Mouse (Mus musculus) embryonic fibroblast, embryonic 13.5 days (primary cell): ENCODE results near the gene Ptk6. TPM values are rescaled to one million over a fixed set of nuclear protein-coding genes. Genes with fewer than 3 reads are reported as not detected.

Experiments used
- H3K27ac ChIP-seq: 2 replicates; pipeline ENCODE4 v1.5.1; 2012; ENCODE audit warnings: low read length, control low read depth, inconsistent platforms; ENCODE audit not compliant: insufficient read depth
- H3K4me1 ChIP-seq: 2 replicates; pipeline ENCODE4 v1.6.1; 2011; ENCODE audit warnings: low read length; ENCODE audit not compliant: control insufficient read depth, insufficient read depth
- H3K4me3 ChIP-seq: 2 replicates; pipeline ENCODE4 v1.5.1; 2011; ENCODE audit warnings: mild to moderate bottlenecking, control low read depth, low read length; ENCODE audit not compliant: insufficient read depth
- CTCF ChIP-seq: IDR thresholded peaks from 2 replicates; pipeline ENCODE4 v1.5.1; 2011; ENCODE audit warnings: mild to moderate bottlenecking, control low read depth, low read length, moderate library complexity, borderline replicate concordance; ENCODE audit not compliant: insufficient read depth
- POLR2A ChIP-seq: IDR thresholded peaks from 2 replicates; pipeline ENCODE4 v1.6.1; 2011; ENCODE audit warnings: low read depth, mild to moderate bottlenecking, control low read depth, low read length, moderate library complexity
- polyA plus RNA-seq: library from polyadenylated mRNA; stranded (reverse); fragments of >200 nt; gene quantifications from 2 replicates; pipeline ENCODE4 v1.2.4, GENCODE M21; 2011; ENCODE audit warnings: low read depth; ENCODE audit not compliant: missing spikeins, insufficient read length

Gene Ptk6
- polyA plus RNA-seq, result not detected in 2 replicates

- no peaks in the 10 kb centered on the region for H3K4me1 ChIP-seq
- TF ChIP-seq POLR2A (no peak), CTCF (no peak)
These were observed at the start of gene Ptk6 for GRCm38 (mm10) chr2:181202422-181202821. Ptk6 (minus strand) TSS chr2:181202789.

DNA sequence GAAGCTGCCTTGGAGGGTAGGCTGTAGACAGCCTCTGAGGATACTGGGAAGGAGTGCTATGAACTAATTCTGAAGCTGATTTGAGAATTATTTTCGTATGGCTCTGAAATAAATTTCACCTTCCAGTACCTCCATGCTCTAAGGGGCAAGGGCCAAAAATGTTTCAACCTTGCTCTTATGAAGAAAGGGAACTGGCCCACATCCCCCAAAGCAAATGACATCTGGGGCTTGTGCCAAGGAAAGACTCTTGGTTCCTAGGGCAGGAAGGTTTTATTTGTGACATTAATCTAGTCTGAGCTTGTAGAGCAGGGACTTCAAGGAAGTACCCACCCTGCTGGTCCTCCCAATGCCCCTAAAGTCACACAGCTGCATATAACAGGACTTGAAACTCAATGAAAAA is 49.3 kb upstream of the Ptk6 start:
- no peak overlapping the region for H3K27ac ChIP-seq
- H3K4me1 ChIP-seq, result no peaks in the 10 kb centered on the region
- no peak overlapping the region for H3K4me3 ChIP-seq
- TF ChIP-seq CTCF, result no peak
- no peak for TF ChIP-seq POLR2A

More at GRCm38 (mm10) chr2:181202422-181202821, at the start of gene Ptk6:
- H3K27ac ChIP-seq, result no peak within 1 kb of the TSS
- H3K4me3 ChIP-seq, result no peak within 1 kb of the TSS

DNA sequence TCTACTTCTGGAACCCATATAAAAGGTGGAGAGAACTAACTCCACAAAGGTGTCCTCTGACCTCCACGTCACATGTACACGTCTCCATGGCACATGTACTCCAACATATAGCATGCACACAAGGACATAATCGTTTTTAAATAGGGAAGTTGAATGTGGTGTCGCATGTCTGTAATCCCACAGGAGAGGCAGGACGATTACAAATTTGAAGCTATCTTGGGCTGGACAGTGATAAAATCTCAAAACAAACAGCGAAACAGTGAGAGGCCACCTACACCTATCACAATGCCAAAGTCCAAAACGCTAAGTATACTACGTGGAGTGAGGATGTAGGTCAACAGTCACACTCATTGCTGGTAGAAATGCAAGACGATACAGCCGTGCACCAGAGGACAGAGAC is 46.6 kb upstream of the Ptk6 start:
- H3K27ac ChIP-seq, result no peak overlapping the region
- TF ChIP-seq CTCF (no peak), POLR2A (no peak)
- no peaks in the 10 kb centered on the region for H3K4me1 ChIP-seq
- H3K4me3 ChIP-seq, result no peak overlapping the region

DNA sequence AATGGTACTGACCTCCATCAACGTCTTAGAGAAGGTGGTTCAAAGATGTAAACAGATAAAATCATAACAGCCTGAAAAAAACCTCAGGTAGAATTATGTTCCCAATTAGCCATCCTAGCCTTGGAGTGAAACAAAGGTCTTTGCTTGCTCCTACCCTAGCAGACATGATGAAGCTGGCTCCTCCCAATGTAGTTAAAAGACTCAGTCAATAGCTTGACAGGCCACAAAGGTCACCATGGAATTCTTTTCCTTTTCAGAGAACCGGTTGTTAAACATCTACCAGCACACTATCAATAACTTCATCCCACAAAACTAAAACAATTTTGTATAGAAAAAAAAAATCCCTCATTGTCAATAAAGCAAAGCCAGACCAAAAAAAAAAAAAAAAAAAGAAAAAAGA is 42.4 kb upstream of the Ptk6 start:
- Histone ChIP-seq H3K4me1 (no peaks in the 10 kb centered on the region), H3K4me3 (no peak overlapping the region), H3K27ac (no peak overlapping the region)
- TF ChIP-seq POLR2A (no peak), CTCF (no peak)

GRCm38 (mm10) chr2:181243706-181244394 is 41.3 kb upstream of the Ptk6 start:
- H3K4me3 ChIP-seq, result no peak overlapping the region
- peak overlapping the region; percentile 5; the same call in 1 of the 2 replicates for H3K27ac ChIP-seq
- TF ChIP-seq POLR2A (no peak), CTCF (no peak)
- H3K4me1 ChIP-seq, result no peaks in the 10 kb centered on the region

GRCm38 (mm10) chr2:181242314-181242665 is 39.7 kb upstream of the Ptk6 start:
- no peaks in the 10 kb centered on the region for H3K4me1 ChIP-seq
- H3K4me3 ChIP-seq, result peak overlapping the region; percentile 70; the same call in 1 of the 2 replicates
- TF ChIP-seq CTCF (no peak), POLR2A (no peak; the same call in 1 of the 2 replicates)
- H3K27ac ChIP-seq, result no peak overlapping the region

GRCm38 (mm10) chr2:181241602-181242313 is 39.2 kb upstream of the Ptk6 start, which contains the start of gene Helz2:
Helz2 (minus strand) TSS chr2:181242027.
- no peak within 1 kb of the TSS for H3K27ac ChIP-seq
- H3K4me1 ChIP-seq, result no peaks in the 10 kb centered on the region
- peak within 1 kb of the TSS; percentile 70 for H3K4me3 ChIP-seq
- TF ChIP-seq CTCF (no peak), POLR2A (peak; percentile 87)

DNA sequence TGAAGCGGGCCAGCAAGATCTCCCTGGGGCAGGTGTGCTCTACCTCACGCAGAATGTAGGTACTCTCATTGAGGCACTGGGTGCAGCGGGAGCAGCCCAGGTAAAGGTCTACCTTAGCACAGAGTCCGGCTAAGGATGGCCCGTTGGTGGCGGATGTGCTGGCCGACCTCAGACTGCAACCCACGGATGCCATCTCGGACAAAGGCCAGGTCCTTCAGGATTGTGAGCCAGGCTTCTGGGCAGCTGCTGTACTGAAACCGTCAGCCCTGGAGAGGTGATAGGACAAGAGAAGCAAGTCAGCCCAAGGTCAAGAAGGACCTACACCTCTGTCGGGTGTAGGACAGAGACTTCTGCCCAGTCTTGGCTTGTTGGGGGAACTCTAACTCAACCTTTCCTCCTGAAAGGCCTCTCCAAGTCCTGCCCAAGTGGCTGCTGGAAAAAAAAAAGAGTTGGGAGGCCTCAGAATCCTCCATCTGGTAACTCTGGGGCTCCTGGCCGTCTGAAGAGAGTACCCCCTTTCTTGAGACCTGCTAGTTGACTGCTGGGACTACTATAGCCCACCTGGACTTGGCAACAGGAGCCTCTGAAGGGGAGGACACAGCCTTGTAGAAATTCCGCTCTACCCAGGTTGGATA is 38.3 kb upstream of the Ptk6 start:
- Histone ChIP-seq H3K4me3 (peak overlapping the region; percentile 70), H3K4me1 (no peaks in the 10 kb centered on the region), H3K27ac (no peak overlapping the region)
- TF ChIP-seq CTCF (no peak), POLR2A (no peak)

DNA sequence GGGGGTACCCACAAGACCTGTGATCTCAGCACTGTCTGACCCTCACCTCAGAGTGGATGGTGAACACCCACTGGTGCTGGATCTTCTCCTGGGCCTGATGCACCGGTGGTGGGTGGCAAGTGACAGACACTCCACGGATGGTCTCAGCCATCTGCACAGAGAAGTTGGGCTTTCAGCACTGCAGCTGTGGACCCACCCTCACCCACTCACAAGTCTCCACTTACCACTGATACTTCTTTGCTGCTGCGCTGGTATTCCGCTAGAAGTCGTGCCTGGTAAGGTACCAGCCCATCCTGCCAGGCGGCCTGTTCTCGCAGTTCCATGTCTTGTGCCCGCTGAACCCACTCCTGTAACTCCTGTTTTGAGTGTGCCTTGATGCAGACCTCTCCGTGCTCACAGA is 36.7 kb upstream of the Ptk6 start:
- H3K4me3 ChIP-seq, result no peak overlapping the region
- H3K27ac ChIP-seq, result no peak overlapping the region
- H3K4me1 ChIP-seq, result no peaks in the 10 kb centered on the region
- no peak for TF ChIP-seq POLR2A
- TF ChIP-seq CTCF, result no peak

DNA sequence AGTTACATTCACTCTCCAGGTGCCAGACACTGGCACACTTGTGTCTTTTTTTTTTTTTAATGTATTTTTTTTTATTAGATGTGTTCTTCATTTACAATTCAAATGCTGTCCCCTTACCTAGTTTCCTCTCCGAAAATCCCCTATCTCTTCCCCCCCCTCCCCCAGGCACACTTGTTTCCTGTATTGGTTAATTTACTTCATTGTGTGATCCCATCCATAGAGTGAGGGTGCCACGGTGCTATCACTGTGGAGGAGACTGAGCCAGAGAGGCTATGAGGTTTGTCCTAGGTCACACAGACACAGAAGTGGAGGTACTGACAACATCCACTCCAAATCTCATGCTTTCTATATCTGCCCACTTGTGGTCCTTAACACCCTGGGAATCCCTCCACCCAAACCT is 36.3 kb upstream of the Ptk6 start:
- TF ChIP-seq POLR2A (no peak), CTCF (no peak)
- no peak overlapping the region for H3K4me3 ChIP-seq
- H3K4me1 ChIP-seq, result no peaks in the 10 kb centered on the region
- H3K27ac ChIP-seq, result no peak overlapping the region
